Mouse (Mus musculus) Patski (cell line): ENCODE data around the gene Tmc7. TPM values are rescaled to one million over a fixed set of nuclear protein-coding genes. Genes with fewer than 3 reads are reported as not detected.

Experiments used
- ATAC-seq: fragments of 100-300 bp; one replicate; pipeline ENCODE4 v1.8.0; 2021
- CTCF ChIA-PET: fragments of 350-600 bp; sonication (Branson Sonifier 250); formaldehyde crosslinking; loops from one replicate; lab custom pipeline; 2022; ENCODE audit warnings: inconsistent platforms; lab: Charles Lee
- POLR2A ChIA-PET: fragments of 350-600 bp; sonication (Branson Sonifier 250); formaldehyde crosslinking; loops from one replicate; lab custom pipeline; 2022; ENCODE audit warnings: antibody characterized with exemption, inconsistent platforms; lab: Charles Lee
- DNase-seq: peaks from one replicate; pipeline ENCODE4 v3.0.0-alpha.2; 2011; ENCODE audit warnings: low read depth, low spot score
- H3K27me3 ChIP-seq: fragments of 371-371 bp; one replicate; pipeline ENCODE4 v1.5.1; 2021
- CTCF ChIP-seq: fragments of 100-300 bp; IDR thresholded peaks from one replicate; pipeline ENCODE4 v1.5.1; 2021
- in situ Hi-C: fragments of 300-500 bp; cut with MboI; formaldehyde crosslinking; loops from 3 replicates; pipeline ENCODE4 v1.11.1; 2018; ENCODE audit warnings: low pct_unique_long_range_greater_than_20kb, mixed read lengths
- polyA plus RNA-seq: library from polyadenylated mRNA; unstranded; gene quantifications from one replicate; pipeline ENCODE4 v1.2.3, GENCODE M21; 2021

The Tmc7 gene
- polyA plus RNA-seq, 1 experiment from 2014 or later = 0.24 TPM

DNA sequence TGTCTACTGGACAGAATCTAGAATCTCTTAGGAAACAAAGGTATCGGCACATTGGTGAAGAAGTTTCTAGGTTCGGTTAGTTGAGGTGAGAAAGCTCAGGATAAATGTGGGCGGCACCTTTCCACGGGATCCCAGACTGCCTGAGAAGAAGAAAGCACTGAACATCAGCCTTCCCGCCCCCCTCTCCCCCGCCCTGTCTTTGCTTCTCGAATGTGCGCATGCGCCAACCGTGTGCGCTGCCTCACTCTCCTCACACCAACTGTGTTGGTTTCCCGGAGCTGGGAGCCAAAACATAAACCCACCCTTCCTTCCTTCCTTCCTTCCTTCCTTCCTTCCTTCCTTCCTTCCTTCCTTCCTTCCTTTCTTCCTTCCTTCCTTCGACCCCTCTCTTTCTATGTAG is 26.2 kb upstream of the Tmc7 start:
- ATAC-seq (no peak), DNase-seq (no peak)
- in situ Hi-C loops = no loop called here
- POLR2A ChIA-PET = no interaction called here
- peaks cover 7% of the 10 kb centered on the region for H3K27me3 ChIP-seq
- CTCF ChIA-PET = no interaction called here
- no peak for TF ChIP-seq CTCF

GRCm38 (mm10) chr7:118609815-118610214 is 25.3 kb upstream of the Tmc7 start:
- DNase-seq (no peak), ATAC-seq (no peak)
- H3K27me3 ChIP-seq = peaks cover 7% of the 10 kb centered on the region
- in situ Hi-C loops = no loop called here
- CTCF ChIA-PET = no interaction called here
- POLR2A ChIA-PET = no interaction called here
- TF ChIP-seq CTCF = no peak

GRCm38 (mm10) chr7:118604842-118605241 is 20.3 kb upstream of the Tmc7 start:
- peaks cover 10% of the 10 kb centered on the region for H3K27me3 ChIP-seq
- POLR2A ChIA-PET = no interaction called here
- no peak for DNase-seq
- ATAC-seq = no peak
- no peak for TF ChIP-seq CTCF
- CTCF ChIA-PET = no interaction called here
- in situ Hi-C loops = no loop called here

- no peak for DNase-seq
- POLR2A ChIA-PET = no interaction called here
- H3K27me3 ChIP-seq = peaks cover 4% of the 10 kb centered on the region
- CTCF ChIA-PET = interaction anchor here (1.1 kb wide), 1 partner anchor 151 kb away, joined by 3 read pairs; no protein-coding TSS in a partner anchor
- in situ Hi-C loops = loop anchor here (5.0 to 10.0 kb wide), 2 partner anchors 92 to 295 kb away; no protein-coding TSS in a partner anchor
- TF ChIP-seq CTCF = no peak
- ATAC-seq = no peak
Observed at GRCm38 (mm10) chr7:118599954-118600631, 15.6 kb upstream of the Tmc7 start.

DNA sequence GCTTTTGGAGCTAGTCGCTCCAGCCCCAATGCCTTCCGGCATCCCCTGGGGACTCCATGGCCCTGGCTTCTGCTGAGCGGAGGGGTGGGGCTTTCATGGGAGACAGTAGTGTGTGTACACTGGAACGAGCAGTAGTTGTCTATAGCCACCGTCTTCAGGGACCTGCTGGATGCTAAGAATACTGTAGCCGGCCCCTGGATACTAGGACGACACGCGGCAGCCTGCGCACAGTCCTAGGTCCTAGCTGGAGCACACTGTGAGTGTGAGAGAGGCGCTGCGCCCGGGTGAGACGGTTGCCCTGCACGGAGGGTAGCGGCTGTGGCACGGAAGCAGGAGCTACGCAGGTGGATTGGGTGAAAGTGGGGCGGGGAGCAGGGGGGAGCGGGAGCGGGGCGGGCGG is 12.7 kb upstream of the Tmc7 start, which contains the start of gene Tmc5:
Gene Tmc5 (plus strand): TSS at position 97 of the 400 bp plus-strand sequence.
- peaks cover 4% of the 10 kb centered on the region for H3K27me3 ChIP-seq
- DNase-seq = no peak

GRCm38 (mm10) chr7:118596271-118596670 is 11.7 kb upstream of the Tmc7 start:
- no peak for TF ChIP-seq CTCF
- DNase-seq (no peak), ATAC-seq (no peak)
- POLR2A ChIA-PET = no interaction called here
- CTCF ChIA-PET = interaction anchor here (1.2 to 1.5 kb wide), 3 partner anchors 10 to 147 kb away, joined by 3 read pairs; no protein-coding TSS in a partner anchor
- in situ Hi-C loops = loop anchor here (5.0 to 10.0 kb wide), 2 partner anchors 96 to 291 kb away; no protein-coding TSS in a partner anchor
- H3K27me3 ChIP-seq = peaks cover 4% of the 10 kb centered on the region

More for the DNA sequence above, 12.7 kb upstream of the Tmc7 start, which contains the start of gene Tmc5:
- no peak for TF ChIP-seq CTCF
- in situ Hi-C loops = loop anchor here (5.0 to 10.0 kb wide), 2 partner anchors 95 to 292 kb away; no protein-coding TSS in a partner anchor
- no peak for ATAC-seq
- POLR2A ChIA-PET = no interaction called here
- CTCF ChIA-PET = interaction anchor here (1.2 kb wide), 1 partner anchor 148 kb away, joined by 3 read pairs; no protein-coding TSS in a partner anchor

GRCm38 (mm10) chr7:118595228-118595627 is 10.7 kb upstream of the Tmc7 start:
- H3K27me3 ChIP-seq = peaks cover under 1% of the 10 kb centered on the region
- ATAC-seq (peak; percentile 60), DNase-seq (peak; percentile 41)
- in situ Hi-C loops = loop anchor here (5.0 to 10.0 kb wide), 2 partner anchors 97 to 290 kb away; no protein-coding TSS in a partner anchor
- CTCF ChIA-PET = interaction anchor here (1.1 to 1.5 kb wide), 5 partner anchors 9 to 60 kb away, joined by 3 read pairs; no protein-coding TSS in a partner anchor
- POLR2A ChIA-PET = no interaction called here
- TF ChIP-seq CTCF = peak; percentile 95

DNA sequence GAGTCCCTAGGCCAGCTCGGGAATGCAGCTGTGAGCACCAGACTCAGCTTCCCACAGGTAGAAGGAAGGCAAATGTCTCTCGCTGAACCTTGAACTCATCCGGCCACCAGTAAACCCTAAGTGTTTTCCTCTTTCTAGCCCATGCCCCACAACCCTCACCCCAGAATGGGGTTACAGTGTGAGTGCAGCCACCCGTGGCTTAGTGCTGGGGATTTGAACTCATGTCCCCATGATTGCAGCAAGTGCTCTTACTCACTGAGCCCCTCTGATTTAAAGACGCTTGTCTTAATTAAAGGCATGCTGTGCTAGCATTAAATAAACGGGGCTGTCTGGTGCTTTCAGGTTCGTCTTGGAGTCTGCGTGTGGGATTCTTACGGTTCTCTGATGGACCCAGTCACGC is 10.1 kb upstream of the Tmc7 start:
- DNase-seq = no peak
- in situ Hi-C loops = loop anchor here (5.0 to 10.0 kb wide), 2 partner anchors 98 to 290 kb away; no protein-coding TSS in a partner anchor
- no peak for TF ChIP-seq CTCF
- ATAC-seq = no peak
- ChIA-PET POLR2A (no interaction called here), CTCF (interaction anchor here (1.1 to 1.5 kb wide), 4 partner anchors 8 to 60 kb away, joined by 3 read pairs; no protein-coding TSS in a partner anchor)
- no peaks in the 10 kb centered on the region for H3K27me3 ChIP-seq

- ChIA-PET POLR2A (interaction anchor here (0.5 to 0.6 kb wide), 2 partner anchors 92 to 175 kb away, joined by 3 to 4 read pairs; no protein-coding TSS in a partner anchor), CTCF (interaction anchor here (1.1 to 1.3 kb wide), 2 partner anchors 19 to 61 kb away, joined by 3 read pairs; no protein-coding TSS in a partner anchor)
- ATAC-seq = no peak
- in situ Hi-C loops = loop anchor here (10.0 kb wide), 1 partner anchor 289 kb away; no protein-coding TSS in a partner anchor
- no peaks in the 10 kb centered on the region for H3K27me3 ChIP-seq
- no peak for TF ChIP-seq CTCF
- DNase-seq = no peak
Observed at GRCm38 (mm10) chr7:118593567-118594407, 9.3 kb upstream of the Tmc7 start.

GRCm38 (mm10) chr7:118592146-118592545 is 7.6 kb upstream of the Tmc7 start:
- TF ChIP-seq CTCF = no peak
- no peaks in the 10 kb centered on the region for H3K27me3 ChIP-seq
- ATAC-seq = no peak
- ChIA-PET CTCF (interaction anchor here (1.1 kb wide), 1 partner anchor 143 kb away, joined by 3 read pairs; no protein-coding TSS in a partner anchor), POLR2A (no interaction called here)
- in situ Hi-C loops = loop anchor here (10.0 kb wide), 1 partner anchor 287 kb away; no protein-coding TSS in a partner anchor
- DNase-seq = no peak
